In genomic region chr11:36296568-36296967, GRCm38 (mm10) we compare ENCODE assay signal across 27 mouse cellular contexts.
DNase-seq lines count a peak whose midpoint lies in the region; ATAC-seq lines count a peak whose summit lies in the region.
"Had no signal": no experiment of that assay in that cellular context is flagged by ENCODE, and none has a peak within 500 bp of the region (broad histone marks: within the 10 kb centered on the region; RNA-seq: fewer than 3 reads in every experiment).

No protein-coding gene starts in this region.

- H3K36me3 ChIP-seq in limb, embryonic 15.5 days, result no peaks in the 10 kb centered on the region
- H3K36me3 ChIP-seq in midbrain, embryonic 15.5 days (replicated peaks), result no peaks in the 10 kb centered on the region
- H3K36me3 ChIP-seq: embryonic facial prominence, embryonic 12.5 days; forebrain, embryonic 10.5 days; G1E; hindbrain, embryonic 12.5 days; hindbrain, embryonic 15.5 days had no signal

- no peak for ATAC-seq in limb, embryonic 15.5 days (ENCODE audit: insufficient number of reproducible peaks, low FRiP score, low TSS enrichment, low read depth)
- no peak for ATAC-seq in midbrain, embryonic 15.5 days (replicated peaks)
- ATAC-seq: forebrain, embryonic 13.5 days; forebrain, embryonic 16.5 days; Patski had no signal

- no peak overlapping the region for H3K4me2 ChIP-seq in limb, embryonic 15.5 days
- H3K4me2 ChIP-seq in midbrain, embryonic 15.5 days, result no peak overlapping the region
- H3K4me2 ChIP-seq: embryonic facial prominence, embryonic 12.5 days; forebrain, embryonic 13.5 days; heart, embryonic 11.5 days; hindbrain, embryonic 12.5 days; hindbrain, embryonic 15.5 days had no signal

- H3K4me3 ChIP-seq in limb, embryonic 15.5 days, result no peak overlapping the region
- no peak overlapping the region for H3K4me3 ChIP-seq in midbrain, embryonic 15.5 days
- H3K4me3 ChIP-seq: embryonic facial prominence, embryonic 12.5 days; erythroblast, embryonic 14.5 days; forebrain, embryonic 10.5 days; forebrain, embryonic 13.5 days; hindbrain, embryonic 12.5 days; hindbrain, embryonic 15.5 days had no signal

- H3K4me1 ChIP-seq in limb, embryonic 15.5 days, result peaks cover 8% of the 10 kb centered on the region; the same call in 1 of the 2 replicates
- peaks cover 2% of the 10 kb centered on the region; the same call in 1 of the 2 replicates for H3K4me1 ChIP-seq in midbrain, embryonic 15.5 days
- H3K4me1 ChIP-seq: embryonic facial prominence, embryonic 12.5 days; forebrain, embryonic 13.5 days; hindbrain, embryonic 12.5 days had no signal

- H3K27me3 ChIP-seq in limb, embryonic 15.5 days, result no peaks in the 10 kb centered on the region
- no peaks in the 10 kb centered on the region for H3K27me3 ChIP-seq in midbrain, embryonic 15.5 days (replicated peaks)
- H3K27me3 ChIP-seq: CH12.LX; embryonic facial prominence, embryonic 12.5 days; forebrain, embryonic 13.5 days; hindbrain, embryonic 12.5 days; hindbrain, embryonic 15.5 days had no signal

- peak; percentile 46 for DNase-seq in layer of hippocampus, adult 11-12 months (ENCODE audit: low spot score)
- DNase-seq in layer of hippocampus, adult 9-10 months (ENCODE audit: low spot score), result no peak
- peak; percentile 42 for DNase-seq in layer of hippocampus, adult 9-11 months
- DNase-seq in layer of hippocampus, postnatal 10 days (ENCODE audit: low spot score in 2 of 2), result no peak
- peak; percentile 66 for DNase-seq in fat pad, adult 2 months (ENCODE audit: extremely low read depth, low read depth, low spot score)
- DNase-seq: adrenal gland, postnatal 10 days; adrenal gland, postnatal 36 days; B cell, adult 2 months; cerebellum, adult 18-20 months; cerebellum, adult 9-10 months; cerebellum, postnatal 14 days; gastrocnemius, postnatal 10 days; gastrocnemius, postnatal 36 days; heart, adult 11 months had no signal

- 47% methylated on average over 3 of the region's 3 CpGs for WGBS in limb, embryonic 15.5 days
- 79% methylated on average over 3 of the region's 3 CpGs for WGBS in midbrain, embryonic 15.5 days

- H3K9ac ChIP-seq in limb, embryonic 15.5 days, result no peak overlapping the region
- H3K9ac ChIP-seq in midbrain, embryonic 15.5 days, result no peak overlapping the region
- H3K9ac ChIP-seq: embryonic facial prominence, embryonic 12.5 days; forebrain, embryonic 13.5 days; hindbrain, embryonic 12.5 days; hindbrain, embryonic 15.5 days had no signal

- peak overlapping the region; percentile 65; the same call in 1 of the 2 replicates for H3K27ac ChIP-seq in limb, embryonic 15.5 days
- no peak overlapping the region for H3K27ac ChIP-seq in midbrain, embryonic 15.5 days
- H3K27ac ChIP-seq: embryonic facial prominence, embryonic 12.5 days; forebrain, embryonic 10.5 days; forebrain, embryonic 13.5 days; hindbrain, embryonic 12.5 days; hindbrain, embryonic 15.5 days had no signal

- H3K9me3 ChIP-seq in limb, embryonic 15.5 days, result no peaks in the 10 kb centered on the region
- H3K9me3 ChIP-seq in midbrain, embryonic 15.5 days, result no peaks in the 10 kb centered on the region
- H3K9me3 ChIP-seq: embryonic facial prominence, embryonic 12.5 days; forebrain, embryonic 10.5 days; forebrain, embryonic 13.5 days; hindbrain, embryonic 12.5 days; hindbrain, embryonic 15.5 days had no signal

Comparison
In these comparisons a context has a peak if more than half of its experiments do, and no peak if none do; other contexts are left out.
1. DNase-seq: peak in layer of hippocampus, adult 11-12 months (single experiment), layer of hippocampus, adult 9-11 months (single experiment) and fat pad, adult 2 months (single experiment); none in layer of hippocampus, adult 9-10 months (single experiment) and layer of hippocampus, postnatal 10 days (0 of 2).